Mouse (Mus musculus): ENCODE results near the gene Gm13287. TPM values are rescaled to one million over a fixed set of nuclear protein-coding genes. Genes with fewer than 3 reads are reported as not detected.

The Gm13287 gene
- total RNA-seq, 2 experiments from 2014 or later, result not detected

Other genes starting within 250 kb of the Gm13287 start
- gene Ifna15, start 245.0 kb upstream of the Gm13287 start, total RNA-seq (2021), result not detected
- not detected for gene Ifna14, start 231.5 kb upstream of the Gm13287 start, total RNA-seq (2021)
- gene Ifna9, start 210.9 kb upstream of the Gm13287 start, total RNA-seq (2021), result not detected
- gene Ifna12, start 199.9 kb upstream of the Gm13287 start, total RNA-seq (2021), result not detected
- gene C87499, start 168.8 kb upstream of the Gm13287 start, total RNA-seq (2021), result not detected
- not detected for gene Ifna13, start 158.8 kb upstream of the Gm13287 start, total RNA-seq (2021)
- gene Ifna16, start 126.3 kb upstream of the Gm13287 start, total RNA-seq (2021), result not detected
- not detected for gene Ifna2, start 119.3 kb upstream of the Gm13287 start, total RNA-seq (2021)
- gene Ifnab, start 111.9 kb upstream of the Gm13287 start, total RNA-seq (2021), result not detected
- under 1 TPM in 1 of 2 experiments, not detected in 1; 0.40 TPM for gene Gm26566, start 81.4 kb upstream of the Gm13287 start, total RNA-seq (2021)
- 10 to 100 TPM; 77.8 to 85.0 TPM for gene Klhl9, start 80.8 kb upstream of the Gm13287 start, total RNA-seq (2021)
- not detected for gene Gm13271, start 48.4 kb upstream of the Gm13287 start, total RNA-seq (2021)
- not detected for gene Gm13283, start 43.1 kb upstream of the Gm13287 start, total RNA-seq (2021)
- not detected for gene Gm13290, start 29.4 kb upstream of the Gm13287 start, total RNA-seq (2021)
- gene Gm13289, start 26.3 kb upstream of the Gm13287 start, total RNA-seq (2021), result not detected
- not detected for gene Gm13272, start 23.4 kb upstream of the Gm13287 start, total RNA-seq (2021)
- not detected for gene Ifnz, start 21.1 kb upstream of the Gm13287 start, total RNA-seq (2021)
- gene Gm13276, start 17.5 kb upstream of the Gm13287 start, total RNA-seq (2021), result not detected
- not detected for gene Gm13277, start 14.6 kb upstream of the Gm13287 start, total RNA-seq (2021)
- gene Gm13278, start 11.7 kb upstream of the Gm13287 start, total RNA-seq (2021), result not detected
- not detected for gene Gm13275, start 8.8 kb upstream of the Gm13287 start, total RNA-seq (2021)
- gene Gm13279, start 5.9 kb upstream of the Gm13287 start, total RNA-seq (2021), result not detected
- not detected for gene Gm13285, start 3.6 kb upstream of the Gm13287 start, total RNA-seq (2021)
- gene Gm13288, start 2.3 kb downstream of the Gm13287 start, total RNA-seq (2021), result not detected
- gene Ifna7, start 13.0 kb downstream of the Gm13287 start, total RNA-seq (2021), result not detected
- gene Ifna11, start 16.7 kb downstream of the Gm13287 start, total RNA-seq (2021), result not detected
- not detected for gene Ifna6, start 24.2 kb downstream of the Gm13287 start, total RNA-seq (2021)
- gene Ifna5, start 32.3 kb downstream of the Gm13287 start, total RNA-seq (2021), result not detected
- gene Ifna4, start 38.6 kb downstream of the Gm13287 start, total RNA-seq (2021), result not detected
- gene Ifna1, start 46.8 kb downstream of the Gm13287 start, total RNA-seq (2021), result not detected
- not detected for gene Ifne, start 76.9 kb downstream of the Gm13287 start, total RNA-seq (2021)